27 mouse cellular contexts compared by ENCODE assay signal in the genomic region with DNA sequence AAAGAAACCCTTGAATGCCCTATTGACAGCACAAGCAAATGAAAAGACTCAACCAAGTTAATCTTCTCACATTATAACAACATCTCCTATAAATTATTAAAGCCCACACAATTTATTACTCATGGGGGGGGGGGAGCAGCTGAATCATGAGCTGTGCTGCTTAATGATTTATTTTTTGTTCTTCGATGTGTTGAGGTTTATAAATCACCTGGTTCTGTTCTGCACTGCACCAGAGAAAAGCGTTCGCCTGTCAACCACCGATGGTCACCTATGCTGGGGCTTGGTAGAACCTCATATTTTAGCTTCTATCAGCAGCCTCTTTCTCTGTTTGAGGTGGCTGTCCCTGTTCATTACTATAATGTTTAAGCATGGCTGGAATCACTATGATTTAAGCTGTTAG.
A peak's percentile ranks its signal among the peaks of the same experiment; 100 is the strongest.
DNase-seq lines count a peak whose midpoint lies in the region; ATAC-seq and TF ChIP-seq lines count a peak whose summit lies in the region.
"Had no signal": no experiment of that assay in that cellular context is flagged by ENCODE, and none has a peak within 500 bp of the region (broad histone marks: within the 10 kb centered on the region; RNA-seq: fewer than 3 reads in every experiment).

No protein-coding gene starts in this region.

- ATAC-seq in kidney, embryonic 16.5 days (ENCODE audit: low FRiP score, low TSS enrichment) = peak; percentile 74
- ATAC-seq in Patski = peak; percentile 42
- ATAC-seq: CD4-positive, CD25-positive, alpha-beta regulatory T cell, adult 4 months; forebrain, embryonic 14.5 days had no signal

- POLR2A ChIA-PET in Patski (lab: Charles Lee) = interaction anchor here (0.7 kb wide), 1 partner anchor 12 kb away, joined by 3 read pairs; no protein-coding TSS in a partner anchor

- no peak overlapping the region for H3K4me3 ChIP-seq in kidney, embryonic 16.5 days (ENCODE audit: low read length)
- H3K4me3 ChIP-seq: embryonic facial prominence, embryonic 13.5 days; embryonic facial prominence, embryonic 15.5 days; erythroblast, embryonic 14.5 days; forebrain, embryonic 10.5 days; forebrain, embryonic 12.5 days had no signal

- 37% methylated on average over 4 of the region's 4 CpGs for WGBS in kidney, embryonic 16.5 days

- H3K27me3 ChIP-seq in kidney, embryonic 16.5 days (ENCODE audit: insufficient read depth, low read length) = no peaks in the 10 kb centered on the region
- no peaks in the 10 kb centered on the region for H3K27me3 ChIP-seq in Patski
- H3K27me3 ChIP-seq: CH12.LX; embryonic facial prominence, embryonic 13.5 days; embryonic facial prominence, embryonic 15.5 days had no signal

- H3K27ac ChIP-seq in kidney, embryonic 16.5 days (ENCODE audit: low read length) = no peak overlapping the region; the same call in 1 of the 2 replicates
- H3K27ac ChIP-seq: embryonic facial prominence, embryonic 13.5 days; embryonic facial prominence, embryonic 15.5 days; forebrain, embryonic 10.5 days; forebrain, embryonic 12.5 days had no signal

- no peaks in the 10 kb centered on the region for H3K36me3 ChIP-seq in kidney, embryonic 16.5 days (ENCODE audit: insufficient read depth, low read length)
- H3K36me3 ChIP-seq: embryonic facial prominence, embryonic 13.5 days; embryonic facial prominence, embryonic 15.5 days; forebrain, embryonic 10.5 days; forebrain, embryonic 12.5 days; G1E had no signal

- H3K4me2 ChIP-seq in kidney, embryonic 16.5 days (replicated peaks; ENCODE audit: low read depth, low read length) = no peak overlapping the region
- H3K4me2 ChIP-seq: embryonic facial prominence, embryonic 13.5 days; embryonic facial prominence, embryonic 15.5 days; forebrain, embryonic 12.5 days had no signal

- no peak for TF ChIP-seq CTCF in Patski (IDR thresholded peaks at IDR 0.05)

- H3K9me3 ChIP-seq in kidney, embryonic 16.5 days (ENCODE audit: low read length) = no peaks in the 10 kb centered on the region
- H3K9me3 ChIP-seq: embryonic facial prominence, embryonic 13.5 days; embryonic facial prominence, embryonic 15.5 days; forebrain, embryonic 10.5 days; forebrain, embryonic 12.5 days had no signal

- CTCF ChIA-PET in Patski (lab: Charles Lee) = interaction anchor here (0.8 to 1.0 kb wide), 2 partner anchors 24 to 26 kb away, joined by 3 to 4 read pairs; no protein-coding TSS in a partner anchor

- peak; percentile 21 for DNase-seq in heart, adult 11 months
- DNase-seq in heart, adult 9 months (ENCODE audit: low spot score in 2 of 2) = no peak
- peak; percentile 44 for DNase-seq in kidney, adult 9 months
- DNase-seq in kidney, postnatal 25 days = no peak
- DNase-seq in kidney, adult 18-20 months = no peak
- DNase-seq in Patski (ENCODE audit: low read depth, low spot score) = no peak
- DNase-seq: adrenal gland, adult 2 months; adrenal gland, postnatal 10 days; adrenal gland, postnatal 25 days; B cell, adult 2 months; cerebellum, adult 11 months; cerebellum, adult 18-20 months; cerebellum, adult 8-10 months; cerebellum, adult 9-11 months; cerebellum, postnatal 14 days; cerebellum, postnatal 36 days; embryo, embryonic 11 days had no signal

- H3K4me1 ChIP-seq in kidney, embryonic 16.5 days (ENCODE audit: insufficient read depth, low read length) = 0 out of 2 replicates have a peak, but pooled peaks cover 9% of the 10 kb centered on the region
- H3K4me1 ChIP-seq: embryonic facial prominence, embryonic 15.5 days had no signal

- in situ Hi-C loops in Patski (cut with MboI; ENCODE audit: low pct_unique_long_range_greater_than_20kb) = no loop called here

- no peak overlapping the region for H3K9ac ChIP-seq in kidney, embryonic 16.5 days (replicated peaks; ENCODE audit: low read length)
- H3K9ac ChIP-seq: embryonic facial prominence, embryonic 13.5 days; embryonic facial prominence, embryonic 15.5 days; forebrain, embryonic 12.5 days had no signal

Comparison
In these comparisons a context has a peak if more than half of its experiments do, and no peak if none do; other contexts are left out.
1. DNase-seq: peak in heart, adult 11 months (single experiment) and kidney, adult 9 months (single experiment); none in heart, adult 9 months (0 of 2), kidney, postnatal 25 days (0 of 2), kidney, adult 18-20 months (single experiment) and Patski (single experiment).